Mouse (Mus musculus) CD8-positive naive resting alpha-beta T cell, adult 2 months (primary cell): ENCODE measurements around the gene Btbd19.

ENCODE experiments used
- DNase-seq, 2 experiments: peaks; one replicate each; pipeline ENCODE4 v3.0.0; 2022; ENCODE audit warnings: low read depth in 2 of 2, low spot score in 2 of 2

Btbd19 gene

GRCm38 (mm10) chr4:117125348-117125909 lies at the start of gene Btbd19:
Gene Btbd19 (minus strand): TSS chr4:117125725.
- no peak for DNase-seq

GRCm38 (mm10) chr4:117169936-117170335 lies 44.4 kb upstream of the Btbd19 start:
- no peak for DNase-seq

GRCm38 (mm10) chr4:117161183-117161582 lies 35.7 kb upstream of the Btbd19 start:
- no peak for DNase-seq

GRCm38 (mm10) chr4:117159666-117160065 lies 34.1 kb upstream of the Btbd19 start:
- DNase-seq: no peak

GRCm38 (mm10) chr4:117156372-117156771 lies 30.8 kb upstream of the Btbd19 start:
- DNase-seq: no peak

- peak; percentile 60 to 76 for DNase-seq
These were observed 30.3 kb upstream of the Btbd19 start, which contains the start of gene Rps8 for GRCm38 (mm10) chr4:117155792-117156355. Gene Rps8 (minus strand): TSS chr4:117156243.

GRCm38 (mm10) chr4:117155020-117155791 lies 29.7 kb upstream of the Btbd19 start:
- peak in 1 of 2 experiments; percentile 10 for DNase-seq

- DNase-seq: no peak
These were observed 27.2 kb upstream of the Btbd19 start for GRCm38 (mm10) chr4:117152714-117153113.

GRCm38 (mm10) chr4:117151416-117151815 lies 25.9 kb upstream of the Btbd19 start:
- no peak for DNase-seq

- no peak for DNase-seq
These were observed 24.7 kb upstream of the Btbd19 start for GRCm38 (mm10) chr4:117150212-117150733.

GRCm38 (mm10) chr4:117149291-117150211 lies 24.0 kb upstream of the Btbd19 start:
- no peak for DNase-seq

GRCm38 (mm10) chr4:117148815-117149214 lies 23.3 kb upstream of the Btbd19 start:
- DNase-seq: no peak

- no peak for DNase-seq
These were observed 22.7 kb upstream of the Btbd19 start for GRCm38 (mm10) chr4:117148047-117148713.

GRCm38 (mm10) chr4:117146176-117146575 lies 20.7 kb upstream of the Btbd19 start:
- peak; percentile 94 to 96 for DNase-seq

GRCm38 (mm10) chr4:117145248-117145647 lies 19.7 kb upstream of the Btbd19 start:
- no peak for DNase-seq

- no peak for DNase-seq
These were observed 17.5 kb upstream of the Btbd19 start for GRCm38 (mm10) chr4:117143023-117143422.

GRCm38 (mm10) chr4:117140613-117141012 lies 15.1 kb upstream of the Btbd19 start:
- no peak for DNase-seq

GRCm38 (mm10) chr4:117139217-117139612 lies 13.7 kb upstream of the Btbd19 start:
- DNase-seq: peak; percentile 41 to 55

- DNase-seq: no peak
These were observed 13.0 kb upstream of the Btbd19 start for GRCm38 (mm10) chr4:117138295-117139216.
